Mouse (Mus musculus) frontal cortex, adult 2 months (tissue): ENCODE measurements around the gene Prpf18. TPM values are rescaled to one million over a fixed set of nuclear protein-coding genes. Genes with fewer than 3 reads are reported as not detected.
"Not testable (repeated sequence)": the region's sequence is repeated elsewhere in the genome, so short reads cannot be mapped to it uniquely, and the experiment has no call there.

Experiments
- DNase-seq, 2 experiments: peaks; one replicate each; pipeline ENCODE4 v3.0.0; 2022; ENCODE audit warnings: low spot score in 1 of 2; ENCODE audit errors: extremely low spot score in 1 of 2
- polyA plus RNA-seq: library from polyadenylated mRNA; depleted of rRNA; stranded (reverse); fragments of >200 nt; gene quantifications from 2 replicates; pipeline ENCODE4 v1.2.3, GENCODE M21; 2012

Gene Prpf18
- polyA plus RNA-seq, 1 experiment, result 48.9 TPM

GRCm38 (mm10) chr2:4616995-4617394, 34.9 kb downstream of the Prpf18 start:
- DNase-seq, result peak in 1 of 2 experiments; percentile 54

DNA sequence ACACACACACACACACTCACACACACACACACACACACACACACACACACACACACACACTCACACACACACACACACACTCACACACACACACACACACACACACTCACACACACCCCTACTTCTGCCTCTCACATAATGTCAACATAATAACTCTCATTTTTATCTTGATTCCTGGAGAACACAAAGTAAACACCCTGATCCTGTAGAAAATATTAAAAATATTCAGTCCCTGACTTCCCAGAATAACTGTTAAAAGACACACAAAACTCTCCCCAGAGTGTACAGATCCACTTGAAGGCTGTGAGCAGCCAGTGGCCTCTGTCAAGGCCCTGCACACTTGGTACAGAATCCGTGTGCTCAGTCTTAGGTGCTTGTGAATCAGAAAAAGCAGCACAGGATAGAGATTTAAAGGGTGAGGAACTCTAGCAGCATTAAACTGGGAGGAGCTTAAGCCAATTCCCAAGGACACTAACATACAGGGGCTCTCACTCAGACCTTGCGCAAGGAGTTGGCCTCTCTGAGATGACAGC, 36.8 kb downstream of the Prpf18 start:
- no peak for DNase-seq

GRCm38 (mm10) chr2:4614276-4614929, 37.5 kb downstream of the Prpf18 start:
- DNase-seq, result not testable (repeated sequence)

DNA sequence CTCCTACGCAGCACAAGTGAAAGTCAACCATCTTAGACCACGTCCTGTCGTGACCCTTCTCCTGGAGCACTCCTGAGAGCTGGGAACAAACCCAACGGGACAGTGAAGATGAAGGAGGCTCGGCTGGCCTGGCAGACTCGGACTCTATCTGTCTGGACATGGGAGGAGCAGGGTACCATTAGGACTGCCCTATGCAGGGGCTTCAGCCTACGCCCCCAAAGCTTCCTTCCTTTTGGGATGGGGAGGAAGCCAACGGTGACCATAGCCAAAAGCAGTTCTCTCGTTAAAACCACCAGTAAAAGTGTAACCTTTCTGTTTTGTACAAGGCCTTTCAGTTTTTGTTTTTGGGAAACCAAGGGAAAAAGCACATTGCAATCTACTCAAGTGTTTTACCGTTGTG, 40.2 kb downstream of the Prpf18 start:
- no peak for DNase-seq

GRCm38 (mm10) chr2:4611295-4611694, 40.6 kb downstream of the Prpf18 start:
- DNase-seq, result no peak

DNA sequence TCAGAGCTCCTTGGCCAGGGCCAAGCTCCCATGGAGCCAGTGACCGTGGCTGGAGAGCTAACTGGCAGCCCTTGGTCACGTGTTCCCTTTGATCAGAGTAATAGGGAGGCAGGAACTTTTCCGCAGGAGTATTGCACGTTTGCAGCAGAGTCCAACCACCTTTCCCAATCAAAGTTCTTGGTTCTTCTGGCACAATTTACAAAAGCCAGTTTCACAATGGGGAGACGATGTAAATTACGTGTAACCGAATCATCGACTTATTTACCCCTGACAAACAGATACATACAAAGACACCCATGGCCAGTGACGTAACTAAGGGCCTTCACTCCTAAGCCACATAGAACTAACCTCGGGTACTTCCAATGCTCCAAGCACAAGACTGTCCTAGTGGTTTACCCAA, 42.5 kb downstream of the Prpf18 start:
- no peak for DNase-seq

DNA sequence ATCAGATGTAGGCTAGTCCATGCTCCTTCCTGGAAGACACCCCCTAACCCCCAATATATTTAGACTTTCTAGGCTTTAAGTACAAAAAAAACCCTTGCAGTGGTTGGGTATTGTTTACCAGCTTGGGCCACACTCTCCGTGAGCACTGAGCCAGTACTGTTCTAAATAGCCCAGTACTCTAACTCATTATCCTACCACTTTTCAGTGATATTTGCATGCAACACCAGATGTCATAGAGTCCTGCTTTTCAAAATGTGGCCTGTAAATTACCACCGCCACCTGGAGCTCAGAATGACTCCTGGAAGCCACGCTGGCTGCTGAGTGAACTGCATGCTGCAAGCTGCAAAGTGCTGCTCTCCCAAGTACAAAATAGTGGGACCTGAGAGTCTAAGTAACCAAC, 43.7 kb downstream of the Prpf18 start:
- no peak for DNase-seq

- DNase-seq, result no peak
These were observed 45.4 kb downstream of the Prpf18 start for GRCm38 (mm10) chr2:4606559-4606958.

- DNase-seq, result no peak
These were observed 48.5 kb downstream of the Prpf18 start for GRCm38 (mm10) chr2:4603361-4603945.

- peak; percentile 45 to 84 for DNase-seq
These were observed 50.7 kb downstream of the Prpf18 start for GRCm38 (mm10) chr2:4601034-4601890.

- DNase-seq, result no peak
These were observed 54.9 kb downstream of the Prpf18 start for GRCm38 (mm10) chr2:4596992-4597391.

- no peak for DNase-seq
These were observed 58.0 kb downstream of the Prpf18 start for GRCm38 (mm10) chr2:4593878-4594387.

DNA sequence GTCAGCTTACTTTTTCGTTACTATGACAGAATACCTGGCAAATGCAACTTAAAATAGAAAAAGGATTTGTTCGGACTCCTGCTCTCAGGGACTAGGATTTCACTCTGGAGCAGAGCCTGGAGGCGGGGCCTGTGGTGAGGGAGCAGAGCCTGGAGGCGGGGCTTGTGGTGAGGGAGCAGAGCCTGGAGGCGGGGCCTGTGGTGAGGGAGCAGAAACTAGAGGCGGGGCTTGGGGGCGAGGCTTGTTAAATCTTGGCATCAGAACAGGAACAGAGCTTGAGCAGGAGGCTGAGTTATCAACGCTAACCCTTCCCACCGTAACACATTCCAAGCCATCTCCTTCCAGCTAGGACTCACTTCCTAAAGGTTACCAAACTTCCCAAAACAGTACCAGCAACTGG, 58.5 kb downstream of the Prpf18 start:
- peak in 1 of 2 experiments; percentile 20 for DNase-seq

GRCm38 (mm10) chr2:4592666-4593065, 59.2 kb downstream of the Prpf18 start:
- no peak for DNase-seq

- DNase-seq, result no peak
These were observed 60.3 kb downstream of the Prpf18 start for GRCm38 (mm10) chr2:4591647-4592046.

DNA sequence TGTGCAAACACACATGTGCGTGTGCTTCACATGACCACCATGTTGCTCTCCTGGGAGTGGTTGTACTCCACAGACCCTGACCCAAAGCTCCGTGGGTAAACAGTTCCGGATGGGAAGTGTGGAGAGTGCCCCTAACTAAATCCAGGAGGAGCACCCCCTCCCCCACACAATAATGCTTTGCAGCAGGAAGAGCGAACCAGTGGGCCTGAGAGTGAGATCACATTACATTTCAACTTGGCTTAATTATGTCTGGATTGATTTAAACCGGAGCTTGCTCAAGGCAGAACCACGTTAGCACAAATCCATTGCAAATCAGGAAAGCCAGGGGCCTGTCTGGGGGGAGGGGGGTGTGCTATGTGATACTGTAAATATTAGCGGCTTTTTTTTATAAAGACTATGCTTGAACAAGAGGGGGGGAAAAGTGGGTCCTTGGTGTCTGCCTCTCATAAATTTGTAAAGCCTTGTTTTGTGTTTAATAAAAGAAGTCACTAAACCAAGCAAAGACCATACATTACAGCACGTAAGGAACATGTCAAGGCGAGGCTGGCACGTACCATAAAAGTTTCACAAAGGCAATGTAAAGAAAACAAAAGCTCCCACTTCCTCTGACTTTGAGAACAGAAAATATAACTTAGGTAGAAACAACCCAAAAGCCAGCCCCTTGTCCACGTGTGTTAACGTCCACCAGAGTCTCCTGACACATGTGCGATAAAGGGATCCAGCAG, 64.1 kb downstream of the Prpf18 start:
- no peak for DNase-seq

GRCm38 (mm10) chr2:4586245-4586644, 65.7 kb downstream of the Prpf18 start:
- DNase-seq, result no peak

- DNase-seq, result no peak
These were observed 67.7 kb downstream of the Prpf18 start for GRCm38 (mm10) chr2:4584252-4584651.

GRCm38 (mm10) chr2:4582930-4583329, 69.0 kb downstream of the Prpf18 start:
- DNase-seq, result no peak

DNA sequence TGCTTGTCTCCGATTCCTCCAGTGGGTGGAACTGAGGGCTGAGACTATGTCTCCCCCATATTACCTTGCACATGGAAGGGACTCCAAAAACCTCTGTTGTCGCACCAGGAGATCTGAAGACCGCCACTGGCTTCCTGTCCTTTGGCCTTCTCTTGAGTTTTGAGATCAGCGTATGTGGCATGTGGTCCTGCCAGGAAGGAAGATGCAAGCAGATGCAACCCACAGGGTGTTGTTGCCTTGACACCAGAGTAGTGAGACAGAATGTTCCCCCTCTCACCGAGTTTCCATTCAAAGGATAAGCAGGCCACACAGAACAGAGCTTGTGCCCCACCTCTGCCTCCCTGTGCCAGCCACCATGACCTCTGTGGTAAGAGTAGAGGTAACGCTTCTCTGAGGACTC, 71.2 kb downstream of the Prpf18 start:
- DNase-seq, result no peak
